Mouse (Mus musculus) megakaryocyte, adult 5-6 weeks (primary cell): ENCODE measurements around the gene Ctsz. TPM values are rescaled to one million over a fixed set of nuclear protein-coding genes. Genes with fewer than 3 reads are reported as not detected.
A peak's percentile ranks its signal among the peaks of the same experiment; 100 is the strongest.

Source experiments
- ATAC-seq: 2 replicates; pipeline ENCODE4 v1.8.0; 2016; ENCODE audit warnings: mild to moderate bottlenecking, inconsistent platforms; ENCODE audit not compliant: poor library complexity, severe bottlenecking
- total RNA-seq, 2 experiments: library from RNA; stranded (forward) in 1 of 2; stranded (reverse) in 1 of 2; fragments of 153-499, 151-499 nt in 1 of 2; fragments of 221-1000, 200-1000 nt in 1 of 2; gene quantifications; 2 replicates each; pipeline versions ENCODE4 v1.2.3 to v1.2.4; 2015 to 2017

Ctsz gene
- total RNA-seq, 2 experiments from 2014 or later: 282 to 414 TPM

- no peak for ATAC-seq
Observed at GRCm38 (mm10) chr2:174442460-174442859, 3.6 kb upstream of the Ctsz start.

- ATAC-seq: no peak
Observed at GRCm38 (mm10) chr2:174441898-174442297, 3.1 kb upstream of the Ctsz start.

GRCm38 (mm10) chr2:174439961-174440360 is 1.1 kb upstream of the Ctsz start:
- no peak for ATAC-seq

- ATAC-seq: peak; percentile 27
Observed at GRCm38 (mm10) chr2:174439450-174439838, 605 bp upstream of the Ctsz start.

- no peak for ATAC-seq
Observed at GRCm38 (mm10) chr2:174438181-174438580, 658 bp downstream of the Ctsz start.

GRCm38 (mm10) chr2:174437697-174437982 is 1.2 kb downstream of the Ctsz start:
- peak; percentile 43 for ATAC-seq

- peak; percentile 14 for ATAC-seq
Observed at GRCm38 (mm10) chr2:174436916-174437696, 1.7 kb downstream of the Ctsz start.

- peak; percentile 44 for ATAC-seq
Observed at GRCm38 (mm10) chr2:174436076-174436701, 2.6 kb downstream of the Ctsz start.

- no peak for ATAC-seq
Observed at GRCm38 (mm10) chr2:174434943-174435342, 3.9 kb downstream of the Ctsz start.

GRCm38 (mm10) chr2:174428996-174429591 is 9.7 kb downstream of the Ctsz start:
- no peak for ATAC-seq

GRCm38 (mm10) chr2:174428076-174428835 is 10.6 kb downstream of the Ctsz start:
- ATAC-seq: no peak

- ATAC-seq: no peak
Observed at GRCm38 (mm10) chr2:174426856-174427255, 12.0 kb downstream of the Ctsz start.

GRCm38 (mm10) chr2:174424301-174425085 is 14.3 kb downstream of the Ctsz start:
- no peak for ATAC-seq

- ATAC-seq: no peak
Observed at GRCm38 (mm10) chr2:174421107-174421506, 17.7 kb downstream of the Ctsz start.

GRCm38 (mm10) chr2:174415731-174416310 is 23.0 kb downstream of the Ctsz start, which contains the start of gene Nelfcd:
Nelfcd (plus strand) TSS chr2:174415804.
- peak; percentile 93 for ATAC-seq

GRCm38 (mm10) chr2:174415001-174415730 is 23.7 kb downstream of the Ctsz start:
- ATAC-seq: no peak

GRCm38 (mm10) chr2:174413127-174413526 is 25.7 kb downstream of the Ctsz start:
- no peak for ATAC-seq

- ATAC-seq: no peak
Observed at GRCm38 (mm10) chr2:174410222-174410621, 28.6 kb downstream of the Ctsz start.

- no peak for ATAC-seq
Observed at GRCm38 (mm10) chr2:174400396-174400795, 38.4 kb downstream of the Ctsz start.
